Mouse (Mus musculus) C2C12 (cell line): ENCODE measurements around the gene Tenm2. TPM values are rescaled to one million over a fixed set of nuclear protein-coding genes. Genes with fewer than 3 reads are reported as not detected.

ENCODE experiments used
- H3K27me3 ChIP-seq: one replicate; pipeline ENCODE4 v1.6.1; 2011; ENCODE audit not compliant: control insufficient read depth, insufficient read depth, insufficient read length
- H3K36me3 ChIP-seq: one replicate; pipeline ENCODE4 v1.6.1; 2011; ENCODE audit not compliant: control insufficient read depth, insufficient read depth
- H3K4me3 ChIP-seq: one replicate; pipeline ENCODE4 v1.5.1; 2011; ENCODE audit warnings: mild to moderate bottlenecking, control low read depth; ENCODE audit not compliant: poor library complexity, insufficient read depth, severe bottlenecking
- H3K79me2 ChIP-seq: one replicate; pipeline ENCODE4 v1.6.1; 2011; ENCODE audit not compliant: control insufficient read depth, insufficient read depth
- H3K79me3 ChIP-seq: one replicate; pipeline ENCODE4 v1.6.1; 2011; ENCODE audit warnings: low read depth, control low read depth
- H3ac ChIP-seq: one replicate; pipeline ENCODE3; 2011; ENCODE audit warnings: low read depth; ENCODE audit not compliant: control insufficient read depth, insufficient read length
- CEBPB ChIP-seq: IDR thresholded peaks from one replicate; pipeline ENCODE4 v1.6.1; 2011; ENCODE audit warnings: low read depth, mild to moderate bottlenecking, control low read depth, moderate library complexity
- CTCF ChIP-seq: IDR thresholded peaks from one replicate; pipeline ENCODE4 v1.5.1; 2011; ENCODE audit not compliant: control insufficient read depth, insufficient read depth, insufficient read length
- FOSL1 ChIP-seq: IDR thresholded peaks from one replicate; pipeline ENCODE4 v1.8.0; 2011; ENCODE audit warnings: mild to moderate bottlenecking, low read length; ENCODE audit not compliant: poor library complexity, insufficient read depth, severe bottlenecking
- MAX ChIP-seq: IDR thresholded peaks from one replicate; pipeline ENCODE4 v1.6.1; 2011; ENCODE audit warnings: mild to moderate bottlenecking, control low read depth
- MYOD1 ChIP-seq: IDR thresholded peaks from one replicate; pipeline ENCODE4 v1.6.1; 2011; ENCODE audit warnings: low read depth; ENCODE audit not compliant: control insufficient read depth, insufficient read length
- MYOG ChIP-seq: IDR thresholded peaks from one replicate; pipeline ENCODE4 v1.6.1; 2011; ENCODE audit not compliant: control insufficient read depth, insufficient read length; ENCODE audit errors: extremely low read depth
- USF1 ChIP-seq: IDR thresholded peaks from one replicate; pipeline ENCODE4 v1.6.1; 2011; ENCODE audit warnings: low read depth, mild to moderate bottlenecking, control low read depth, moderate library complexity
- polyA plus RNA-seq: library from polyadenylated mRNA; unstranded; fragments of >200 nt; fragmentation: generic; extraction: Trizol; gene quantifications from one replicate; pipeline ENCODE4 v1.2.1, GENCODE M21; 2012; ENCODE audit warnings: missing spikeins

The Tenm2 gene
- polyA plus RNA-seq, 1 experiment = not detected

- Histone ChIP-seq H3K79me3 (no peaks in the 10 kb centered on the region), H3K79me2 (no peaks in the 10 kb centered on the region), H3K27me3 (no peaks in the 10 kb centered on the region), H3K4me3 (no peak overlapping the region), H3K36me3 (no peaks in the 10 kb centered on the region), H3ac (no peak overlapping the region)
- TF ChIP-seq MYOG (no peak), MYOD1 (no peak), CEBPB (no peak), FOSL1 (no peak), CTCF (no peak), USF1 (no peak), MAX (no peak)
Measured at GRCm38 (mm10) chr11:36632201-36632600, 603.6 kb downstream of the Tenm2 start.

- H3K79me2 ChIP-seq = no peaks in the 10 kb centered on the region
- no peaks in the 10 kb centered on the region for H3K79me3 ChIP-seq
- TF ChIP-seq USF1 (no peak), FOSL1 (no peak), CTCF (no peak), MAX (no peak), MYOD1 (no peak), CEBPB (no peak), MYOG (no peak)
- H3K36me3 ChIP-seq = no peaks in the 10 kb centered on the region
- no peaks in the 10 kb centered on the region for H3K27me3 ChIP-seq
- H3K4me3 ChIP-seq = no peak overlapping the region
- H3ac ChIP-seq = no peak overlapping the region
Measured at GRCm38 (mm10) chr11:36613807-36614206, 622.0 kb downstream of the Tenm2 start.

- Histone ChIP-seq H3ac (no peak overlapping the region), H3K36me3 (no peaks in the 10 kb centered on the region), H3K4me3 (no peak overlapping the region), H3K79me2 (no peaks in the 10 kb centered on the region), H3K79me3 (no peaks in the 10 kb centered on the region), H3K27me3 (no peaks in the 10 kb centered on the region)
- TF ChIP-seq MAX = no peak
Measured at GRCm38 (mm10) chr11:36604815-36605382, 630.9 kb downstream of the Tenm2 start.

- Histone ChIP-seq H3K4me3 (no peak overlapping the region), H3K79me2 (no peaks in the 10 kb centered on the region)
- TF ChIP-seq CTCF (no peak), CEBPB (no peak), MAX (no peak), MYOG (no peak), USF1 (no peak), MYOD1 (no peak), FOSL1 (no peak)
Measured at GRCm38 (mm10) chr11:36604272-36604671, 631.5 kb downstream of the Tenm2 start.

GRCm38 (mm10) chr11:36592471-36592870, 643.3 kb downstream of the Tenm2 start:
- Histone ChIP-seq H3K27me3 (no peaks in the 10 kb centered on the region), H3K79me3 (no peaks in the 10 kb centered on the region), H3K79me2 (no peaks in the 10 kb centered on the region), H3ac (no peak overlapping the region), H3K4me3 (no peak overlapping the region), H3K36me3 (no peaks in the 10 kb centered on the region)
- no peak for TF ChIP-seq MAX

More at GRCm38 (mm10) chr11:36604272-36604671, 631.5 kb downstream of the Tenm2 start:
- Histone ChIP-seq H3K79me3 (no peaks in the 10 kb centered on the region), H3K36me3 (no peaks in the 10 kb centered on the region), H3ac (no peak overlapping the region), H3K27me3 (no peaks in the 10 kb centered on the region)

GRCm38 (mm10) chr11:36566146-36566545, 669.6 kb downstream of the Tenm2 start:
- Histone ChIP-seq H3K79me2 (no peaks in the 10 kb centered on the region), H3K79me3 (no peaks in the 10 kb centered on the region)

More at GRCm38 (mm10) chr11:36566146-36566545, 669.6 kb downstream of the Tenm2 start:
- no peaks in the 10 kb centered on the region for H3K36me3 ChIP-seq
- no peaks in the 10 kb centered on the region for H3K27me3 ChIP-seq
- H3ac ChIP-seq = no peak overlapping the region
- no peak for TF ChIP-seq MYOD1
- no peak for TF ChIP-seq MYOG
- TF ChIP-seq CEBPB = no peak
- no peak for TF ChIP-seq CTCF
- no peak for TF ChIP-seq MAX
- TF ChIP-seq USF1 = no peak
- no peak for TF ChIP-seq FOSL1
- H3K4me3 ChIP-seq = no peak overlapping the region
